Mouse (Mus musculus): ENCODE results near the gene Fasn. TPM values are rescaled to one million over a fixed set of nuclear protein-coding genes. Genes with fewer than 3 reads are reported as not detected.
"Not testable (repeated sequence)": the region's sequence is repeated elsewhere in the genome, so short reads cannot be mapped to it uniquely, and the experiment has no call there.

The Fasn gene
- polyA plus RNA-seq, 1 experiment from 2014 or later = 67.9 TPM

DNA sequence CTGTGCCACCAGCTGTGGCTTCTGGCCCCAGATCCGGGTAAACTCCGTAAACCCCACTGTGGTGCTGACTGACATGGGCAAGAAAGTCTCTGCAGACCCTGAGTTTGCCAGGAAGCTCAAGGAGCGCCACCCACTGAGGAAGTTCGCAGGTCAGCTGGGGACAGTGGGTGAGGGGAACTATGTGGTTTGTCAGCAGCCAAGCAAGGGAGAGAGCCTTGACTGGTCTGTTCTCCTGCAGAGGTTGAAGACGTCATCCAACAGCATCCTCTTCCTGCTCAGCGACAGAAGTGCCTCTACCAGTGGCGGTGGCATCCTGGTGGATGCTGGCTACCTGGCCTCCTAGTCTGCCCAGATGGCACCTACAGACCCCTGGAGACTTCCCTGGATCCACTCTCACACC, 57.3 kb downstream of the Fasn start:
- not testable (repeated sequence) for H3K27ac ChIP-seq; H3K4me3 ChIP-seq; H3K4me1 ChIP-seq (replicated peaks); H3K9ac ChIP-seq; H3K36me3 ChIP-seq; ATAC-seq (ENCODE audit: low FRiP score); H3K4me2 ChIP-seq; H3K9me3 ChIP-seq
- H3K27me3 ChIP-seq = peaks cover 13% of the 10 kb centered on the region
- WGBS = 76% methylated on average over 4 of the region's 7 CpGs

DNA sequence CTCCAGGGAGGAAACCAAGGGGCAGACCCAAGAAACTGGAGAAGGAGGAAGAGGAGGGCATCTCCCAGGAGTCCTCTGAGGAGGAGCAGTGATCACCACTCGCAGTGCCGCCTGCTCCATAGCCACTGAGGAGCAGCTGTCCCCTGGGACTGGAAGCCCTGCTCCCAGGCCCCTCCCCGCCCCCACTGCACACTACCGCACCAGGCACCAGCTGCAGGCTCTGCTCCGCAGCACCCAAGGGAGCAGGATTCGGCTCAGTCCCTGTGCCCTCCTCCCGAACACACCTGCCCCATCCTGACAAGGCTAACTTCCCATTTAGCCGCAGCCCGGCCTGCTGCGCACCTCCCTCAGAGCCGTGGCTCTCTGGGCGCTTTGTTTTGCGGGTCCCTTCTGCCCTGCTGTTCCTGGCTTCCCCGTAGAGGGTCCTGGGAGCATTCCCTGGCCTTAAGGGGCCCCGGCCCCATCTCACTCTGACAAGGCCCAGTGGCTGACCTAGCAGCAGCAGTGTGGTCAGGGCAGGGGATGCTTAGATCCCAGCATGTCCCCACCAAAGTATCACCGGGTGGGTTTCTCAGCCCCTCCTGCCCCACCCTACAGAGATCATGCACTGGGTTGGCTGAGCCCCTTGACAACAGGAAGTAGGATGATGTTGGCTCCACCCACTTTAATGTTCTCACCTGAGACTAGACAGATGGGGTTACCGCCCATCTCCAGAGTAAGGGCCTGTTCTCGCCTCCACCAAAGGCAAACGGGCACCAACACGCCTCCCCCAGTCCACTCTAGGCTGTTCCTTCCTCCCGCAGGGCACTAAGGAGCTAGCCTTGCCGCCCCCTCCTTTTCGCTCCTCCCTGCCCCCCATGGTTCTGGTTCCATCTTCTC, 61.0 kb downstream of the Fasn start:
- H3K4me3 ChIP-seq; ATAC-seq (ENCODE audit: low FRiP score); H3K9ac ChIP-seq; H3K4me1 ChIP-seq (replicated peaks); H3K36me3 ChIP-seq; H3K27ac ChIP-seq; H3K9me3 ChIP-seq: not testable (repeated sequence)
- Histone ChIP-seq H3K4me2 (peak overlapping the region; percentile 26; the same call in 1 of the 2 replicates), H3K27me3 (peaks cover 20% of the 10 kb centered on the region)
- 25% methylated on average over 4 of the region's 23 CpGs for WGBS

DNA sequence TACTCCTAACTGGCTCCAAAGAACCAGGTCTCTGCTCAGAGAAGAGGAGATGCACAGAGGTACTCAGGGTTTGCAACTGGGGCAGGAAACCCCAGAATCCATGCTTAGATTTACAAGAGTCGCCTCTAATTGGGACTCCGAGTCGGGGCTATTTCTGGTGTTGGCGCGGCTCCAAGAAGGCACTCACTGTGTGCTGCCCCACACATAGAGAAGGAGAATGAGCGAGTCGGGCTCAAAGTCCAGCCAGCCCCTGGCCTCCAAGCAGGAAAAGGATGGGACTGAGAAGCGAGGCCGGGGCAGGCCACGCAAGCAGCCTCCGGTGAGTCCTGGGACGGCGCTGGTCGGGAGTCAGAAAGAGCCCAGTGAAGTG, 61.7 kb downstream of the Fasn start, which contains the start of gene Hmga1b:
Hmga1b (plus strand) TSS at position 123 of the 370 bp plus-strand sequence.
- not testable (repeated sequence) for H3K4me1 ChIP-seq (replicated peaks)

DNA sequence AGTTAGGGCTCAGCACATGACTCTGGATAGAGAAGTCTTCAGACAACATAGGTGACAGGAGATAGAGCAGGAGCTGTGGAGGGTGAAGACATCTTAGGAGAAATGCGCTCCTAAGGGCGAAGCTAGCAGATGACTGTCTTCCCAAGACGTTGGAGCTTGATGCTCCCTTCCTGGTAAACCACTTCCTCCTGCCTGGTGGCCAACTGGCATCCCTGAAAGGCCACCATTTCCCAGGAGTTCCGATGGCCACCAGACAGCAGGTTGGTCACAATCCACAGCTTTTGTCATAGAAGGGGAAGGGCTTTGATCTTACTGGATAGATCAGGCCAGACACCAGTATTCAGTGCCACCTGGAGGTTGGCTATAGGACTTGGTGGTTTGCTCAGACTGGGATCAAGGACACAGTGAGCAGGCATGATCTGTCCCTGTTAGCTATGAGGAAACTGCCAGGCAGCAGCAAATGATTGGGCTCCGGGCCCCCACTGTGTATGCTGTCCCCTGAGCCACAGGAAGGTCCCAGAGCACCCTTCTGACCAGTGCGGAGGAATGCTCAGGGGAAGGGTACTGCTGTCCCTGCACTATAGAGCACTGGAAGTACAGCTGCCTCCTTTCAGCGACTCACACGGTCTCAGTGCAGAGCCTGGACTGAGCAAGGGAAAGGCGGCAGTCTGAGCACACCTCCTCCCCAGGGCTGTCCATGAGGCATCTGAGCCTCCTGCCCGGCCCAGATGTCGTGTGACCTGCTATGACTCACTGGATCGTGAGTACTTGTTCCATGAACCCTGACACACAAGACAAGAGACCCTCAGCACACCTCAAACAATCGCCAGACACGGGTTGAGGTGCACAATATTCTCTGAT, 62.3 kb downstream of the Fasn start:
- 75% methylated on average over 14 of the region's 14 CpGs for WGBS

More for the DNA sequence above, 61.7 kb downstream of the Fasn start, which contains the start of gene Hmga1b:
- not testable (repeated sequence) for H3K9ac ChIP-seq; H3K4me3 ChIP-seq; H3K27ac ChIP-seq; ATAC-seq (ENCODE audit: low FRiP score); H3K36me3 ChIP-seq; H3K9me3 ChIP-seq
- peaks cover 20% of the 10 kb centered on the region for H3K27me3 ChIP-seq
- 19% methylated on average over 14 of the region's 14 CpGs for WGBS
- H3K4me2 ChIP-seq = peak within 1 kb of the TSS; percentile 26; the same call in 1 of the 2 replicates

DNA sequence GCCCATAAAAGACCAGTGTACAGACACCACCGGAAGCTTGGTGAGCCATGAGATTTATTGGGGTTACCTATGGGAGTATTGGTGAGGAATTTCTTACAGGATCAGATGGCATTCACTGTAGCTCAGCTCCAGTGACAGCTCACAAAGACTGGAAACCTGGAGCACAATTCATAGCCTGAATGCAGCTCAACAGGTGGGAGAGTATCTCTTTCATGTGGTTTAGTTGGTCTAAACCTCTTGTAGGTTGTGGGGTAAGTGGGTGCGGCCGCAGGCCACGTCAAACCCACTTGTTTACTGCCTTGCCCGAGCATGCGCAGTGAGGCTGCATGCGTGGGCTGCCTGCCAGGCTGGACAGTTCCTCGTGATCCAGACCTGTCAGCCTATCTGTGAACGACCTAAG, 64.1 kb downstream of the Fasn start:
- H3K27ac ChIP-seq = no peak overlapping the region
- no peak overlapping the region for H3K4me3 ChIP-seq
- WGBS = 96% methylated on average over 9 of the region's 9 CpGs
- no peak overlapping the region for H3K4me2 ChIP-seq
- H3K9me3 ChIP-seq = 0 out of 2 replicates have a peak, but pooled peaks cover 6% of the 10 kb centered on the region
- no peaks in the 10 kb centered on the region for H3K36me3 ChIP-seq
- H3K27me3 ChIP-seq = peaks cover 13% of the 10 kb centered on the region
- no peak overlapping the region for H3K9ac ChIP-seq
- H3K4me1 ChIP-seq (replicated peaks) = no peaks in the 10 kb centered on the region; the same call in 1 of the 2 replicates
- no peak for ATAC-seq (ENCODE audit: low FRiP score)

More for the DNA sequence above, 62.3 kb downstream of the Fasn start:
- Histone ChIP-seq H3K9me3 (0 out of 2 replicates have a peak, but pooled peaks cover 6% of the 10 kb centered on the region), H3K4me2 (no peak overlapping the region), H3K27ac (no peak overlapping the region), H3K4me1 (replicated peaks) (no peaks in the 10 kb centered on the region; the same call in 1 of the 2 replicates), H3K4me3 (no peak overlapping the region), H3K36me3 (no peaks in the 10 kb centered on the region), H3K9ac (no peak overlapping the region), H3K27me3 (peaks cover 20% of the 10 kb centered on the region)
- ATAC-seq (ENCODE audit: low FRiP score) = no peak

Other genes with a start within 250 kb of the Fasn start
- 471 and 481 TPM in 2 replicates for gene Arhgdia, start 242.9 kb downstream of the Fasn start, polyA plus RNA-seq (2015; fragmentation: Nextera tagmentation; extraction: Ambion mirVana)
- 267 and 290 TPM in 2 replicates for gene Alyref, start 226.2 kb downstream of the Fasn start, polyA plus RNA-seq (2015; fragmentation: Nextera tagmentation; extraction: Ambion mirVana)
- 179 and 192 TPM in 2 replicates for gene Anapc11, start 226.1 kb downstream of the Fasn start, polyA plus RNA-seq (2015; fragmentation: Nextera tagmentation; extraction: Ambion mirVana)
- 0.79 and 1.3 TPM in 2 replicates for gene Npb, start 216.1 kb downstream of the Fasn start, polyA plus RNA-seq (2015; fragmentation: Nextera tagmentation; extraction: Ambion mirVana)
- 169 and 174 TPM in 2 replicates for gene Pcyt2, start 206.6 kb downstream of the Fasn start, polyA plus RNA-seq (2015; fragmentation: Nextera tagmentation; extraction: Ambion mirVana)
- gene Sirt7, start 199.3 kb downstream of the Fasn start, polyA plus RNA-seq (2015; fragmentation: Nextera tagmentation; extraction: Ambion mirVana) = 50.4 and 50.6 TPM in 2 replicates
- gene Mafg, start 190.9 kb downstream of the Fasn start, polyA plus RNA-seq (2015; fragmentation: Nextera tagmentation; extraction: Ambion mirVana) = 27.5 and 30.8 TPM in 2 replicates
- gene Pycr1, start 180.8 kb downstream of the Fasn start, polyA plus RNA-seq (2015; fragmentation: Nextera tagmentation; extraction: Ambion mirVana) = 22.9 and 23.3 TPM in 2 replicates
- gene Myadml2, start 176.4 kb downstream of the Fasn start, polyA plus RNA-seq (2015; fragmentation: Nextera tagmentation; extraction: Ambion mirVana) = 0.36 and 0.77 TPM in 2 replicates
- 0.91 and 0.98 TPM in 2 replicates for gene Notum, start 163.4 kb downstream of the Fasn start, polyA plus RNA-seq (2015; fragmentation: Nextera tagmentation; extraction: Ambion mirVana)
- 152 and 161 TPM in 2 replicates for gene Aspscr1, start 151.6 kb downstream of the Fasn start, polyA plus RNA-seq (2015; fragmentation: Nextera tagmentation; extraction: Ambion mirVana)
- gene Cenpx, start 110.8 kb downstream of the Fasn start, polyA plus RNA-seq (2015; fragmentation: Nextera tagmentation; extraction: Ambion mirVana) = 103 and 113 TPM in 2 replicates
- gene Lrrc45, start 110.6 kb downstream of the Fasn start, polyA plus RNA-seq (2015; fragmentation: Nextera tagmentation; extraction: Ambion mirVana) = 67.9 and 73.1 TPM in 2 replicates
- 272 and 278 TPM in 2 replicates for gene Rac3, start 103.1 kb downstream of the Fasn start, polyA plus RNA-seq (2015; fragmentation: Nextera tagmentation; extraction: Ambion mirVana)
- 9.7 and 12.1 TPM in 2 replicates for gene Dcxr, start 97.3 kb downstream of the Fasn start, polyA plus RNA-seq (2015; fragmentation: Nextera tagmentation; extraction: Ambion mirVana)
- gene Cbr2, start 92.4 kb downstream of the Fasn start, polyA plus RNA-seq (2015; fragmentation: Nextera tagmentation; extraction: Ambion mirVana) = 0.49 TPM in 1 of 2 replicates, not detected in the other
- gene Hmga1b, start 61.8 kb downstream of the Fasn start, polyA plus RNA-seq (2015; fragmentation: Nextera tagmentation; extraction: Ambion mirVana) = 0.94 and 2.1 TPM in 2 replicates
- gene Rfng, start 40.3 kb downstream of the Fasn start, polyA plus RNA-seq (2015; fragmentation: Nextera tagmentation; extraction: Ambion mirVana) = 98.0 and 98.5 TPM in 2 replicates
- gene Gps1, start 40.3 kb downstream of the Fasn start, polyA plus RNA-seq (2015; fragmentation: Nextera tagmentation; extraction: Ambion mirVana) = 265 and 274 TPM in 2 replicates
- gene Dus1l, start 28.1 kb downstream of the Fasn start, polyA plus RNA-seq (2015; fragmentation: Nextera tagmentation; extraction: Ambion mirVana) = 45.6 and 48.6 TPM in 2 replicates
- gene Ccdc57, start 108.3 kb upstream of the Fasn start, polyA plus RNA-seq (2015; fragmentation: Nextera tagmentation; extraction: Ambion mirVana) = 4.8 and 5.4 TPM in 2 replicates
- gene Slc16a3, start 123.9 kb upstream of the Fasn start, polyA plus RNA-seq (2015; fragmentation: Nextera tagmentation; extraction: Ambion mirVana) = 11.7 and 14.9 TPM in 2 replicates
- 147 and 148 TPM in 2 replicates for gene Csnk1d, start 166.8 kb upstream of the Fasn start, polyA plus RNA-seq (2015; fragmentation: Nextera tagmentation; extraction: Ambion mirVana)
- gene Cd7, start 214.9 kb upstream of the Fasn start, polyA plus RNA-seq (2015; fragmentation: Nextera tagmentation; extraction: Ambion mirVana) = not detected in 2 replicates
- gene Sectm1b, start 239.0 kb upstream of the Fasn start, polyA plus RNA-seq (2015; fragmentation: Nextera tagmentation; extraction: Ambion mirVana) = not detected in 2 replicates